Mouse (Mus musculus): ENCODE results near the gene Cpt1a.
A peak's percentile ranks its signal among the peaks of the same experiment; 100 is the strongest.

Cpt1a gene

GRCm38 (mm10) chr19:3324931-3325711 lies 3.0 kb downstream of the Cpt1a start:
- DNase-seq (ENCODE audit: low spot score) = peak; percentile 94

GRCm38 (mm10) chr19:3325771-3326478 lies 3.8 kb downstream of the Cpt1a start:
- DNase-seq (ENCODE audit: low spot score) = peak; percentile 19

- no peak for DNase-seq (ENCODE audit: low spot score)
Measured at GRCm38 (mm10) chr19:3326479-3327047, 4.4 kb downstream of the Cpt1a start.

GRCm38 (mm10) chr19:3333247-3333646 lies 11.1 kb downstream of the Cpt1a start:
- no peak for DNase-seq (ENCODE audit: low spot score)

GRCm38 (mm10) chr19:3333694-3334515 lies 11.8 kb downstream of the Cpt1a start:
- DNase-seq (ENCODE audit: low spot score) = no peak

GRCm38 (mm10) chr19:3334550-3334949 lies 12.4 kb downstream of the Cpt1a start:
- DNase-seq (ENCODE audit: low spot score) = no peak

- DNase-seq (ENCODE audit: low spot score) = no peak
Measured at GRCm38 (mm10) chr19:3335917-3336316, 13.8 kb downstream of the Cpt1a start.

GRCm38 (mm10) chr19:3336485-3337255 lies 14.5 kb downstream of the Cpt1a start:
- DNase-seq (ENCODE audit: low spot score) = no peak

- DNase-seq (ENCODE audit: low spot score) = no peak
Measured at GRCm38 (mm10) chr19:3339187-3339586, 17.1 kb downstream of the Cpt1a start.

GRCm38 (mm10) chr19:3341021-3341420 lies 18.9 kb downstream of the Cpt1a start:
- no peak for DNase-seq (ENCODE audit: low spot score)

- DNase-seq (ENCODE audit: low spot score) = no peak
Measured at GRCm38 (mm10) chr19:3343929-3344328, 21.8 kb downstream of the Cpt1a start.

- no peak for DNase-seq (ENCODE audit: low spot score)
Measured at GRCm38 (mm10) chr19:3344636-3345544, 22.8 kb downstream of the Cpt1a start.

- no peak for DNase-seq (ENCODE audit: low spot score)
Measured at GRCm38 (mm10) chr19:3347784-3348183, 25.6 kb downstream of the Cpt1a start.

- DNase-seq (ENCODE audit: low spot score) = no peak
Measured at GRCm38 (mm10) chr19:3353415-3354111, 31.4 kb downstream of the Cpt1a start.

- peak; percentile 16 for DNase-seq (ENCODE audit: low spot score)
Measured at GRCm38 (mm10) chr19:3355096-3355495, 33.0 kb downstream of the Cpt1a start.

GRCm38 (mm10) chr19:3356516-3356915 lies 34.4 kb downstream of the Cpt1a start:
- DNase-seq (ENCODE audit: low spot score) = no peak

- no peak for DNase-seq (ENCODE audit: low spot score)
Measured at GRCm38 (mm10) chr19:3357620-3358019, 35.5 kb downstream of the Cpt1a start.

- DNase-seq (ENCODE audit: low spot score) = no peak
Measured at GRCm38 (mm10) chr19:3359841-3360588, 37.9 kb downstream of the Cpt1a start.

- no peak for DNase-seq (ENCODE audit: low spot score)
Measured at GRCm38 (mm10) chr19:3363510-3363909, 41.4 kb downstream of the Cpt1a start.
